Mouse (Mus musculus): ENCODE data around the gene Nphp4. TPM values are rescaled to one million over a fixed set of nuclear protein-coding genes. Genes with fewer than 3 reads are reported as not detected.

Gene Nphp4
- polyA plus RNA-seq, 1 experiment from 2014 or later: 1.7 TPM

- no peaks in the 10 kb centered on the region for H3K9me3 ChIP-seq (replicated peaks; ENCODE audit: low read length)
- WGBS: 63% methylated on average over 10 of the region's 10 CpGs
- no peak overlapping the region for H3K4me2 ChIP-seq (ENCODE audit: low read length)
- no peaks in the 10 kb centered on the region; the same call in 1 of the 2 replicates for H3K36me3 ChIP-seq (ENCODE audit: insufficient read depth, low read length)
- no peak for DNase-seq (ENCODE audit: low spot score)
- H3K4me1 ChIP-seq (replicated peaks; ENCODE audit: insufficient read depth, low read length): no peaks in the 10 kb centered on the region
- no peak for TF ChIP-seq CTCF (IDR thresholded peaks at IDR 0.05; ENCODE audit: low read depth)
- ATAC-seq (replicated peaks; ENCODE audit: low FRiP score, low read depth): no peak
- H3K27me3 ChIP-seq (ENCODE audit: insufficient read depth, low read length): no peaks in the 10 kb centered on the region
- no peak overlapping the region for H3K27ac ChIP-seq
- no peak overlapping the region for H3K4me3 ChIP-seq (replicated peaks; ENCODE audit: low read depth, low read length)
- no peak overlapping the region for H3K9ac ChIP-seq (ENCODE audit: low read depth, low read length)
These were observed 42.6 kb downstream of the Nphp4 start for GRCm38 (mm10) chr4:152519106-152519505.

DNA sequence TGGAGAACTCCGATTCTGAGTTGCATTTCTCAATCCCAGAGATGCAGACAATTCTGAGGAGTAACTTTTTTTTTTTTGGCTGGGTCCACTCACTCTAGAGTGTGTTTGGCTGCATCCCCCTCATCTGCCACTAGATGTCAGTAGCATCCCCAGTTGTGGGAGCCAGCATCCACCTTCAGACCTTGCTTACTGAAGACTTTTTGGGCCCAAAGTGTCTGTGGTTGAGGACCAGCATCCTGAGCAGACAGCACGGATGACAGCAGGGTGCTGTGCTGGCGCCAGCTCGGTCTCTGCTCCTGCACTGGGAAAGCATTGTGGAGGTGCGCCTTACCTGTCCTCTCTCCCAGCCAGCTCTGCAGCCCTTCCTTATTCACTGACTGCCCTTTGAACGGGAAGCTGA is 43.6 kb downstream of the Nphp4 start:
- H3K4me3 ChIP-seq (replicated peaks; ENCODE audit: low read depth, low read length): no peak overlapping the region
- peak; percentile 83 for TF ChIP-seq CTCF (IDR thresholded peaks at IDR 0.05; ENCODE audit: low read depth)
- H3K4me1 ChIP-seq (replicated peaks; ENCODE audit: insufficient read depth, low read length): no peaks in the 10 kb centered on the region
- H3K9ac ChIP-seq (ENCODE audit: low read depth, low read length): no peak overlapping the region
- ATAC-seq (replicated peaks; ENCODE audit: low FRiP score, low read depth): no peak
- no peak overlapping the region for H3K27ac ChIP-seq
- WGBS: 47% methylated on average over 6 of the region's 6 CpGs
- H3K27me3 ChIP-seq (ENCODE audit: insufficient read depth, low read length): no peaks in the 10 kb centered on the region
- DNase-seq (ENCODE audit: low spot score): peak; percentile 70
- no peak overlapping the region for H3K4me2 ChIP-seq (ENCODE audit: low read length)
- no peaks in the 10 kb centered on the region for H3K9me3 ChIP-seq (replicated peaks; ENCODE audit: low read length)
- H3K36me3 ChIP-seq (ENCODE audit: insufficient read depth, low read length): no peaks in the 10 kb centered on the region; the same call in 1 of the 2 replicates

- ATAC-seq (replicated peaks; ENCODE audit: low FRiP score, low read depth) (no peak), DNase-seq (ENCODE audit: low spot score) (no peak)
- Histone ChIP-seq H3K9me3 (replicated peaks; ENCODE audit: low read length) (no peaks in the 10 kb centered on the region), H3K36me3 (ENCODE audit: insufficient read depth, low read length) (no peaks in the 10 kb centered on the region), H3K9ac (ENCODE audit: low read depth, low read length) (no peak overlapping the region), H3K4me3 (replicated peaks; ENCODE audit: low read depth, low read length) (no peak overlapping the region), H3K27me3 (ENCODE audit: insufficient read depth, low read length) (no peaks in the 10 kb centered on the region), H3K4me2 (ENCODE audit: low read length) (no peak overlapping the region), H3K4me1 (replicated peaks; ENCODE audit: insufficient read depth, low read length) (no peaks in the 10 kb centered on the region), H3K27ac (no peak overlapping the region)
- WGBS: 47% methylated on average over 9 of the region's 9 CpGs
- no peak for TF ChIP-seq CTCF (IDR thresholded peaks at IDR 0.05; ENCODE audit: low read depth)
These were observed 56.4 kb downstream of the Nphp4 start for GRCm38 (mm10) chr4:152532872-152533271.

DNA sequence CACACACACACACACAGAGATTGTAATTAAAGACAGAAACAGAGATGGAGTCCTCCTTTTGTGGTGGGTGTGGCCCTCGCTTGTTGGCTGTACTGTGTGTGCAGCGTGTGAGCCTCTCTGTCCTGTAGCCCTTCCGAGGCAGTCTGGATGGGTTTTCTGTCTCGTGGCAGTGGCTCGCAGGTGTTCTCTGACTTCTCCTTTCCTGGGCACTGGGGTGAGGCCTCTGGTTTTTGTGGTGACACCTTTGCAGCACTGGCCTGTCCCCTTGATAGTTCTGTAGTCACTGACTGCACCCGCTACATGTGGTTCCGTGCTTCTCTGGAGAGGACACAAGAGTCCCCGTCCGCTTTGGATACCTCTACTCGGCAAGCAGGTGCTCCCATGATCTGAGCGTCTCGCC is 63.2 kb downstream of the Nphp4 start:
- TF ChIP-seq CTCF (IDR thresholded peaks at IDR 0.05; ENCODE audit: low read depth): no peak

DNA sequence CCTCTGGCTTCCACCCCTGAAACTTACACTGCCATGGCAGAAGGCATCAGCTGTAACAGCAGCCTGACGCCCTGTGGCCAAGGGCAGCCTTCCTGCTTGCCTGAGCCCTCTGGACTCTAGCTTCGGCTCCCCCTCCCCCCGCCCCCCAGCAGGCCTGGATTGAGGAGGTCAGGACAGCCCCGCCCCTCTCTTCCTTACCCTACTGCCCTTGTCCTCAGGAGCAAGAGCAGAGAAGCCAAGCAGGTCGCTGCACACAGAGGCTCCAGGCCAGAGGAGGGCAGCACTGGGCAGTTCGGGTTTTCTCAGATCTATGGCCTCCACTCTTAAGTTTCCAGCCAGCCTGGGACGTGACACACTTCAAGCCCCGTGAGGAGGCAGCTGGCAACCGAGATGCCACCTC is 64.7 kb downstream of the Nphp4 start:
- peak; percentile 67 for TF ChIP-seq CTCF (IDR thresholded peaks at IDR 0.05; ENCODE audit: low read depth)
- 16% methylated on average over 9 of the region's 9 CpGs for WGBS

More for the DNA sequence above, 63.2 kb downstream of the Nphp4 start:
- H3K27me3 ChIP-seq (ENCODE audit: insufficient read depth, low read length): no peaks in the 10 kb centered on the region
- no peak overlapping the region for H3K9ac ChIP-seq (ENCODE audit: low read depth, low read length)
- 95% methylated on average over 12 of the region's 12 CpGs for WGBS
- ATAC-seq (replicated peaks; ENCODE audit: low FRiP score, low read depth): no peak
- no peak overlapping the region for H3K4me3 ChIP-seq (replicated peaks; ENCODE audit: low read depth, low read length)
- no peaks in the 10 kb centered on the region for H3K36me3 ChIP-seq (ENCODE audit: insufficient read depth, low read length)
- H3K27ac ChIP-seq: no peak overlapping the region
- H3K4me2 ChIP-seq (ENCODE audit: low read length): no peak overlapping the region
- no peaks in the 10 kb centered on the region for H3K9me3 ChIP-seq (replicated peaks; ENCODE audit: low read length)
- DNase-seq (ENCODE audit: low spot score): no peak
- no peaks in the 10 kb centered on the region for H3K4me1 ChIP-seq (replicated peaks; ENCODE audit: insufficient read depth, low read length)

DNA sequence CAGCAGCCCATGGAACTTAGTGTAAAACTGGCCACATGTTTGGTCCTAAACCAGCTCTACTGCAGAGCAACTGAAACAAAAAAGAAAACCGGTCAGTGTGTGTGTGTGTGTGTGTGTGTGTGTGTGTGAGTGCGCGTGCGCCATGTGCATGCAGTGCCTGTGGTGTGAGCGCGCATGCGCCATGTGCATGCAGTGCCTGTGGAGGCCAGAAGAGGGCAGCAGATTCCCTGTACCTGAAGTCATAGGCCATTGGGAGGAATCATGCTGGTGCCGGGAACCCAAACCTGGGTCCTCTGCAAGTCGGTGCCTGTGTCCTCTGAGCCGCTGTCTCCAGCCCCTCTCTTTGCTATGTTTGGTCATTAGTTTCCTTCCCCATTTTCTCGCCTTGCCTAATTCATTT is 65.9 kb downstream of the Nphp4 start:
- peak; percentile 23; the same call in 1 of the 2 replicates for TF ChIP-seq CTCF (IDR thresholded peaks at IDR 0.05; ENCODE audit: low read depth)
- no peaks in the 10 kb centered on the region for H3K4me1 ChIP-seq (replicated peaks; ENCODE audit: insufficient read depth, low read length)
- no peak overlapping the region for H3K4me3 ChIP-seq (replicated peaks; ENCODE audit: low read depth, low read length)
- H3K27ac ChIP-seq: no peak overlapping the region
- DNase-seq (ENCODE audit: low spot score) (no peak), ATAC-seq (replicated peaks; ENCODE audit: low FRiP score, low read depth) (no peak)
- H3K27me3 ChIP-seq (ENCODE audit: insufficient read depth, low read length): no peaks in the 10 kb centered on the region
- 98% methylated on average over 11 of the region's 11 CpGs for WGBS
- H3K36me3 ChIP-seq (ENCODE audit: insufficient read depth, low read length): no peaks in the 10 kb centered on the region
- no peaks in the 10 kb centered on the region for H3K9me3 ChIP-seq (replicated peaks; ENCODE audit: low read length)
- H3K4me2 ChIP-seq (ENCODE audit: low read length): no peak overlapping the region
- no peak overlapping the region for H3K9ac ChIP-seq (ENCODE audit: low read depth, low read length)

More for the DNA sequence above, 64.7 kb downstream of the Nphp4 start:
- H3K36me3 ChIP-seq (ENCODE audit: insufficient read depth, low read length): no peaks in the 10 kb centered on the region
- ATAC-seq (replicated peaks; ENCODE audit: low FRiP score, low read depth) (peak; percentile 91), DNase-seq (ENCODE audit: low spot score) (peak; percentile 72)
- no peaks in the 10 kb centered on the region for H3K4me1 ChIP-seq (replicated peaks; ENCODE audit: insufficient read depth, low read length)
- H3K27me3 ChIP-seq (ENCODE audit: insufficient read depth, low read length): no peaks in the 10 kb centered on the region
- no peak overlapping the region for H3K4me3 ChIP-seq (replicated peaks; ENCODE audit: low read depth, low read length)
- no peak overlapping the region for H3K27ac ChIP-seq
- no peaks in the 10 kb centered on the region for H3K9me3 ChIP-seq (replicated peaks; ENCODE audit: low read length)
- H3K4me2 ChIP-seq (ENCODE audit: low read length): no peak overlapping the region
- H3K9ac ChIP-seq (ENCODE audit: low read depth, low read length): no peak overlapping the region

- no peaks in the 10 kb centered on the region for H3K36me3 ChIP-seq (ENCODE audit: insufficient read depth, low read length)
- no peaks in the 10 kb centered on the region for H3K4me1 ChIP-seq (replicated peaks; ENCODE audit: insufficient read depth, low read length)
- peak; percentile 57 for TF ChIP-seq CTCF (IDR thresholded peaks at IDR 0.05; ENCODE audit: low read depth)
- H3K9ac ChIP-seq (ENCODE audit: low read depth, low read length): no peak overlapping the region
- DNase-seq (ENCODE audit: low spot score) (no peak), ATAC-seq (replicated peaks; ENCODE audit: low FRiP score, low read depth) (no peak)
- no peak overlapping the region for H3K27ac ChIP-seq
- no peak overlapping the region for H3K4me3 ChIP-seq (replicated peaks; ENCODE audit: low read depth, low read length)
- no peak overlapping the region for H3K4me2 ChIP-seq (ENCODE audit: low read length)
- H3K27me3 ChIP-seq (ENCODE audit: insufficient read depth, low read length): no peaks in the 10 kb centered on the region
- no peaks in the 10 kb centered on the region for H3K9me3 ChIP-seq (replicated peaks; ENCODE audit: low read length)
- 61% methylated on average over 8 of the region's 8 CpGs for WGBS
These were observed 70.0 kb downstream of the Nphp4 start for GRCm38 (mm10) chr4:152546481-152546880.
